Mouse (Mus musculus) midbrain, embryonic 15.5 days (tissue): Measurements from ENCODE around the gene Psg16. TPM values are rescaled to one million over a fixed set of nuclear protein-coding genes. Genes with fewer than 3 reads are reported as not detected.

Experiments
- ATAC-seq: fragments of 200-750 bp; cut with Nextera tagmentation; replicated peaks from 2 replicates; pipeline ENCODE4 v1.8.0; 2017; ENCODE audit warnings: moderate TSS enrichment
- H3K27ac ChIP-seq: fragments of 300-500 bp; sonication (generic); 2 replicates; pipeline ENCODE4 v1.5.1; 2015; ENCODE audit warnings: mild to moderate bottlenecking, inconsistent platforms
- H3K27me3 ChIP-seq: fragments of 300-500 bp; sonication (generic); replicated peaks from 2 replicates; pipeline ENCODE4 v1.6.1; 2015; ENCODE audit warnings: inconsistent platforms
- H3K36me3 ChIP-seq: fragments of 300-500 bp; sonication (generic); replicated peaks from 2 replicates; pipeline ENCODE4 v1.6.1; 2015; ENCODE audit warnings: inconsistent platforms
- H3K4me1 ChIP-seq: fragments of 300-500 bp; sonication (generic); 2 replicates; pipeline ENCODE4 v1.6.1; 2015; ENCODE audit warnings: inconsistent platforms
- H3K4me2 ChIP-seq: fragments of 300-500 bp; sonication (generic); 2 replicates; pipeline ENCODE4 v1.6.1; 2015; ENCODE audit warnings: inconsistent platforms, mild to moderate bottlenecking, moderate library complexity
- H3K4me3 ChIP-seq: fragments of 300-500 bp; sonication (generic); 2 replicates; pipeline ENCODE4 v1.5.1; 2015; ENCODE audit warnings: mild to moderate bottlenecking, inconsistent platforms
- H3K9ac ChIP-seq: fragments of 300-500 bp; sonication (generic); 2 replicates; pipeline ENCODE4 v1.6.1; 2015; ENCODE audit warnings: mild to moderate bottlenecking, inconsistent platforms
- H3K9me3 ChIP-seq: fragments of 300-500 bp; sonication (generic); 2 replicates; pipeline ENCODE4 v1.6.1; 2016; ENCODE audit warnings: inconsistent platforms
- WGBS: fragments of 180-500 bp; shearing (Covaris S2); methylation state at CpG from one replicate; pipeline ENCODE4 v1.1.7; 2015; ENCODE audit warnings: mixed read lengths; 5-methylcytosine and 5-hydroxymethylcytosine counted together
- polyA plus RNA-seq: library from polyadenylated mRNA; unstranded; fragments of >200 nt; fragmentation: Nextera tagmentation; extraction: Ambion mirVana; gene quantifications from 2 replicates; pipeline ENCODE4 v1.2.1, GENCODE M21; 2015

The Psg16 gene
- polyA plus RNA-seq, 1 experiment from 2014 or later: 6.1 TPM

GRCm38 (mm10) chr7:17039373-17039772 lies 34.5 kb upstream of the Psg16 start:
- no peak for ATAC-seq
- WGBS: 97% methylated on average over 7 of the region's 7 CpGs
- H3K4me2 ChIP-seq: no peak overlapping the region
- no peak overlapping the region for H3K4me3 ChIP-seq
- H3K36me3 ChIP-seq: no peaks in the 10 kb centered on the region
- no peak overlapping the region for H3K27ac ChIP-seq
- no peaks in the 10 kb centered on the region for H3K27me3 ChIP-seq
- H3K9ac ChIP-seq: no peak overlapping the region
- H3K4me1 ChIP-seq: peaks cover 3% of the 10 kb centered on the region; the same call in 1 of the 2 replicates
- H3K9me3 ChIP-seq: no peaks in the 10 kb centered on the region

GRCm38 (mm10) chr7:17045743-17046142 lies 28.1 kb upstream of the Psg16 start:
- WGBS: 45% methylated on average over 1 of the region's 1 CpGs
- Histone ChIP-seq H3K4me3 (no peak overlapping the region), H3K4me2 (no peak overlapping the region), H3K9ac (no peak overlapping the region), H3K36me3 (no peaks in the 10 kb centered on the region), H3K27me3 (no peaks in the 10 kb centered on the region), H3K4me1 (no peaks in the 10 kb centered on the region), H3K27ac (no peak overlapping the region), H3K9me3 (no peaks in the 10 kb centered on the region)
- no peak for ATAC-seq

DNA sequence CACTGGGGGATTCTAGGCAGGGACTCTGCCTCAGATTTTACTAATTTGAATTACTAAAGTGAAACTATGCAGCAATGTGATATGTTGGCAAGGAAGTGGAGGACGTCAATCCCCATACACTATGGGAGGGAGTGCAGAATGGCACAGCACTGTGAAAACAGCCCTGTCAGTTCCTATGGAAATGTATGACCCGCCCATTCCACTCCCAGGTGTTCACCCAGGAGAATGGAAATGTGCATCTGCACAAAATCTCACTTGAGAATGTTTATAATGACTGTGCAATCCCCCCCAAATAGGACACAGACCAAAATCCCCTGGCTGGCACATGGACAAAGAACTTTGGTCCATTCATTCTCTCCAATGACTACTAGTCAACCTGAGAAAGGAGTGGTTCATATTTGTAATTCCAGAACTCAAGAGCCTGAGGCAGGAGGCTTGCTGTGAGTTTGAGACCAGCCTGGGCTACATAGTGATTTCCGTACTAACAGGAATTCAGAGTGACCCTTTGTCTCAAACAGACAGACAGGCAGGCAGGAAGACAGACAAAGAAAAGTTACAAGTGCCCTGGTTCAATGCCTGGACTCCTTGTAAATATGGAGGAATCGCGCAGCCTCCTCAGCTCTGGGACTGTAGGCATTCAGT lies 26.7 kb upstream of the Psg16 start:
- H3K9me3 ChIP-seq: no peaks in the 10 kb centered on the region
- no peak for ATAC-seq
- H3K4me2 ChIP-seq: no peak overlapping the region
- no peaks in the 10 kb centered on the region for H3K4me1 ChIP-seq
- H3K27me3 ChIP-seq: no peaks in the 10 kb centered on the region
- no peak overlapping the region for H3K9ac ChIP-seq
- no peak overlapping the region for H3K27ac ChIP-seq
- H3K36me3 ChIP-seq: no peaks in the 10 kb centered on the region
- H3K4me3 ChIP-seq: no peak overlapping the region
- 84% methylated on average over 5 of the region's 5 CpGs for WGBS

GRCm38 (mm10) chr7:17048431-17049190 lies 25.2 kb upstream of the Psg16 start:
- Histone ChIP-seq H3K27me3 (no peaks in the 10 kb centered on the region), H3K36me3 (no peaks in the 10 kb centered on the region), H3K27ac (no peak overlapping the region), H3K4me3 (no peak overlapping the region), H3K4me2 (no peak overlapping the region), H3K9me3 (no peaks in the 10 kb centered on the region), H3K4me1 (no peaks in the 10 kb centered on the region), H3K9ac (no peak overlapping the region)
- WGBS: 85% methylated on average over 10 of the region's 10 CpGs
- ATAC-seq: no peak

- Histone ChIP-seq H3K4me1 (no peaks in the 10 kb centered on the region), H3K36me3 (no peaks in the 10 kb centered on the region), H3K27ac (no peak overlapping the region), H3K9ac (no peak overlapping the region), H3K9me3 (no peaks in the 10 kb centered on the region), H3K4me2 (no peak overlapping the region), H3K4me3 (no peak overlapping the region), H3K27me3 (no peaks in the 10 kb centered on the region)
- no peak for ATAC-seq
- WGBS: 69% methylated on average over 11 of the region's 11 CpGs
These were observed 23.3 kb upstream of the Psg16 start for GRCm38 (mm10) chr7:17050491-17050890.

- Histone ChIP-seq H3K9ac (no peak overlapping the region), H3K4me2 (no peak overlapping the region), H3K27me3 (no peaks in the 10 kb centered on the region), H3K4me1 (peaks cover 4% of the 10 kb centered on the region), H3K27ac (no peak overlapping the region), H3K4me3 (no peak overlapping the region), H3K9me3 (no peaks in the 10 kb centered on the region), H3K36me3 (no peaks in the 10 kb centered on the region)
- ATAC-seq: no peak
- WGBS: 11% methylated on average over 15 of the region's 17 CpGs
These were observed 22.8 kb upstream of the Psg16 start for GRCm38 (mm10) chr7:17050933-17051594.

- no peaks in the 10 kb centered on the region for H3K9me3 ChIP-seq
- H3K36me3 ChIP-seq: no peaks in the 10 kb centered on the region
- H3K27me3 ChIP-seq: no peaks in the 10 kb centered on the region
- peaks cover 22% of the 10 kb centered on the region for H3K4me1 ChIP-seq
- H3K4me2 ChIP-seq: no peak overlapping the region
- no peak overlapping the region for H3K9ac ChIP-seq
- WGBS: 91% methylated on average over 15 of the region's 16 CpGs
- no peak overlapping the region for H3K27ac ChIP-seq
- ATAC-seq: no peak
- no peak overlapping the region for H3K4me3 ChIP-seq
These were observed 19.4 kb upstream of the Psg16 start for GRCm38 (mm10) chr7:17054325-17054989.

DNA sequence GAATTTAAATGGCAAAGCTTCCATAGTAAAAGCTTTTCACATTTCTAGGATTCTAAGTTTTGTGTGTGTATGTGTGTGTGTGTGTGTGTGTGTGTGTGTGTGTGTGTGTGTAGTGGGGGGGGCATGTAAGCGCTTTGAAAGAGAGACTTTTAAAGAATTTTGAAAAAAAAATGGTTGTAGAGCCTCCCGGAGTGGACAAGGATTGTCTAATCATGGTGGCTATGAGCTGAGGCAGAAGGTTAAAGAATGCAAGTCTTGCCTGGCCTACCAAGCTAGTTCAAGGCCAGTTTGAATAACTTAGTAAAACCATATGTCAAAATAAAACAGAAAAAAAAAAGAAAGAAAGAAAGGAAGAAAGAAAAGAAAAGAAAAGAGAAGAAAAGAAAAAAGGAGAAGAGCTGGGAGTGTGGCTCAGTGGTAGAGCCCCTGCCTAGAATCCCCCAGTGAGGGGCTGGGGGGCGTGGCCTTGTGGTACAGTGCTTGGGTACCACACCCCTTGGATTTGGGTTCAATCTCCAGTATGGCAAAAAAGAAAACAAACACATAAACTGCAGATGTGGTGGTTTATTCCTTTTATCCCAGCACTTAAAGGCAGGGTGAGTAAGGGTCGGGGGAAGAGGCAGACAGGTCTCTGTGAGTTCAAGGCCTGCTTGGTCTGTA lies 18.4 kb upstream of the Psg16 start:
- ATAC-seq: no peak; the same call in 1 of the 2 replicates
- peak overlapping the region; percentile 74 for H3K4me2 ChIP-seq
- peaks cover 32% of the 10 kb centered on the region for H3K4me1 ChIP-seq
- H3K36me3 ChIP-seq: no peaks in the 10 kb centered on the region
- H3K9me3 ChIP-seq: no peaks in the 10 kb centered on the region
- peak overlapping the region; percentile 45 for H3K4me3 ChIP-seq
- 93% methylated on average over 4 of the region's 4 CpGs for WGBS
- no peaks in the 10 kb centered on the region for H3K27me3 ChIP-seq
- H3K9ac ChIP-seq: no peak overlapping the region
- H3K27ac ChIP-seq: no peak overlapping the region

- peaks cover 1% of the 10 kb centered on the region for H3K27me3 ChIP-seq
- peak overlapping the region; percentile 45 for H3K4me3 ChIP-seq
- peak overlapping the region; percentile 74 for H3K4me2 ChIP-seq
- peaks cover 32% of the 10 kb centered on the region for H3K4me1 ChIP-seq
- H3K9me3 ChIP-seq: no peaks in the 10 kb centered on the region
- under 1% methylated on average over 42 of the region's 42 CpGs for WGBS
- no peaks in the 10 kb centered on the region for H3K36me3 ChIP-seq
- H3K9ac ChIP-seq: peak overlapping the region; percentile 57
- peak overlapping the region; percentile 64 for H3K27ac ChIP-seq
- ATAC-seq: peak; percentile 91
These were observed 17.7 kb upstream of the Psg16 start for GRCm38 (mm10) chr7:17056081-17056581.

DNA sequence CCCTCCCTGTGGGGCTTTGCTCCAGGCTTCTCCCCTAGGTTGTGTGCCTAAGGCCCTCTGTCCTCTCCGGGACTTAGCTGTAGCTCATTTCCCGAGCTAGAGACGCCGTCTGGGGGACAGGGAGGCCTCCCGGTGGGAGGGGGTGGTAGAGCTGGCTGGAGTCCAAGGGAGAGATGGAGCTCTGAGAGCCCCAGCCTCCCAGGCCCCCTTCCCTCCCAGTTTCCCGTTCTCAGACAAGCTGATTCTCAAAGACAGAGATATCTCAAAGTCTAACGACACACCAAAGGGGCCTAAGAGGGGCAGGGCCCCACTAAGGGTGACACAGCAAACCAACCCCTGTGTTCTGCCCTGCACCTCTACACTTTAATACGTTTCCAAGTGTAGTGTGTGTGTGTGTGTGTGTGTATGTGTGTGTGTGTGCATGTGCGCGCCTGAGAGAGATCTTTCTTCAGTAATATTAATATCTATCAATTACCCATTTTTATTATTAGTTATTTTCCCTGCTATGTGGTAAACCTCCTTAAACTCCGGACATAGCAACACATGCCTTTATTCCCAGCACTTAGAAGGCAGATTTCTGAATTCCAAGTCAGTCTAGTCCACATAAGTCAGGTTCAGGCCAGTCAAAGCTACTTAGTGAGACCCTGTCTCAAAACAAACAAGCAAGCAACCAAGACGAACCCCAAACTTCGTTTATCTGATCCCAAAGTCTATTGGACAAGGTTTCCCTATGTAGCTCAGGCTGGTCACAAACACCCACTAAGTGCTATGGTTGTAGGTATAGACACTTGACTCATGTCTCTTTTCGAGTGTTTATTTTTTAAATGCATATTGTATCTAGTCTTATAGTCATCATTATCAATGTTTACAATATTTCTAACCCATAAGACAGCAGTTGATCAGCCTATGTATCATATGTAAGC lies 17.0 kb upstream of the Psg16 start:
- H3K36me3 ChIP-seq: no peaks in the 10 kb centered on the region
- H3K9ac ChIP-seq: peak overlapping the region; percentile 57
- peak overlapping the region; percentile 64; the same call in 1 of the 2 replicates for H3K27ac ChIP-seq
- peaks cover 33% of the 10 kb centered on the region for H3K4me1 ChIP-seq
- H3K4me3 ChIP-seq: peak overlapping the region; percentile 45
- peak overlapping the region; percentile 74 for H3K4me2 ChIP-seq
- 0 out of 2 replicates have a peak, but pooled peaks have one; percentile 21 for ATAC-seq
- peaks cover 6% of the 10 kb centered on the region for H3K27me3 ChIP-seq
- no peaks in the 10 kb centered on the region for H3K9me3 ChIP-seq
- 34% methylated on average over 14 of the region's 14 CpGs for WGBS
